Mouse (Mus musculus): ENCODE measurements around the gene Tnfrsf25.

DNA sequence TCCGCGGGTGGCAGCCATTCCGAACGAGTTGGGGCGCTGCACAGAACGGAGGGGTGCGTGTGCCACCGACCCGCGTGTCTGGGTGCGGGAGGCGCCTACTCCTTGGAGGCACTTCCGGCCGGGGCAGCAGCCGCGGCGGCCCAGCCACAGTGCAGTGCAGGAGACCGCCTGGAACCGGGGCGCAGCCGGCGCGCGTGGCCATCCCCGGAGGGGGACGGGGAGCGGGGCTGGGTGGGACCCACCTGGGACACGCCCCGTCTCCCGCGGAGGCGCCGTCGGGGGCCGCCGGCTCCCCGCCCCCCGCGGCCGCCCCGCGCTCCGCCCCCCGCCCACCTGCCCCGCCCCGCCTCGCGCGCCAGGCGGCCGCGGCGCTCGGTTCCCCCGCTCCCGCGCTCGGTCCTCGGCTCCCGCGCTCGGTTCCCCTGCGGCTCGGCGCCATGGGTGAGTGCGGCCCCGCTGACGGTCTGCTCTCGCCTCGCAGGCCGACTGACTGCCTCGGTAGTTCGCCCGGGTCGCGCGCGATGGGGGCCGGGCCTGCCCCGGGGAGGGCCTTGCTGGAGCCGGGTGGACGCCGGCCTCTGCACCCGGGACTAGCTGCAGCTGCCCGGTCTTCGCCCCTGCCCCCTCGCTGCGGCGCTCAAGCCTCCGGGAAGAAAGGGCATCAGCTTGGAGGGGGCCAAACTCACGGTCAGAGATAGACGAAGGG, 29.1 kb upstream of the Tnfrsf25 start:
- no peak for TF ChIP-seq CTCF (IDR thresholded peaks at IDR 0.05)
- TF ChIP-seq EP300 (IDR thresholded peaks at IDR 0.05): no peak
